ENCODE assay signal across 20 mouse cellular contexts in genomic region chr2:84975580-84975979, GRCm38 (mm10). TPM values are rescaled to one million over a fixed set of nuclear protein-coding genes. Genes with fewer than 3 reads are reported as not detected.
"Had no signal": no experiment of that assay in that cellular context is flagged by ENCODE, and none has a peak within 500 bp of the region (broad histone marks: within the 10 kb centered on the region; RNA-seq: fewer than 3 reads in every experiment).

No protein-coding gene starts in this region.

- DNase-seq: lung, adult 18-20 months; lung, embryonic 14.5 days; lung, postnatal 10 days; lung, postnatal 4 days; midbrain, embryonic 14.5 days; right cerebral cortex, postnatal 14 days; thymus, adult 2 months; thymus, postnatal 25 days; thymus, postnatal 4 days had no signal

- ATAC-seq: midbrain, embryonic 16.5 days had no signal

RNA-seq across cellular contexts. Expression of gene Prg2, which starts 4.7 kb away (rescaled TPM):
- polyA plus RNA-seq: lung, embryonic 14.5 days; lung, embryonic 16.5 days; midbrain, embryonic 10.5 days; midbrain, embryonic 12.5 days; midbrain, embryonic 14.5 days; midbrain, embryonic 16.5 days; myocyte; neural tube, embryonic 14.5 days; testis, adult 2 months had no signal

RNA-seq across cellular contexts. Expression of gene Prg3, which starts 12.4 kb away (rescaled TPM):
- total RNA-seq: megakaryocyte-erythroid progenitor cell, adult 5-6 weeks; neutrophil, adult 5-6 weeks had no signal
- polyA plus RNA-seq: lung, embryonic 14.5 days; lung, embryonic 16.5 days; midbrain, embryonic 10.5 days; midbrain, embryonic 12.5 days; midbrain, embryonic 14.5 days; midbrain, embryonic 16.5 days; myocyte; neural tube, embryonic 14.5 days; stomach, postnatal 0 days; testis, adult 2 months; urinary bladder, adult 2 months had no signal
